Mouse (Mus musculus) brain, embryonic 18.5 days (tissue): ENCODE data around the gene 1700037H04Rik.
"Not testable (repeated sequence)": the region's sequence is repeated elsewhere in the genome, so short reads cannot be mapped to it uniquely, and the experiment has no call there.

Experiments used
- DNase-seq: peaks from one replicate; pipeline ENCODE4 v3.0.0-alpha.2; 2012; ENCODE audit warnings: low read depth, low spot score

The 1700037H04Rik gene

DNA sequence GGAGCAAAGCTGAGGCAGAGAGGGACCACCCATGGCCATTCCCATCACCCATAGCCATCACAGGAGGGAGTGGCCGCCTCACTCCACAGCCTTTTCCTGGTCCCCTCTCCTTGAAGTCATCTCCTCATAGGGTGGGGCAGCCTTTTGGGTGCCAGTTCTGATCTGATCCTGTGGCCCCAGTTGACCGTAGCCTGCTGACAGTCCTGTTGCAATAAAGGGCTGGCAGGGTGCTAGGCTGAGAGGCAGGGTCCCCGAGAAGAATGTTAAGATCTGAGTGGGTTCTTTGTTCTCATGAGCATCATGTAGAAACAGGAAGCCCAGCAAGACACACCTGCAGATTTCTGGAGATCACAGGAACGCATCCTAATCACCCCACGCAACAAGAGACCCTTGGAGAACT lies 31.7 kb downstream of the 1700037H04Rik start:
- DNase-seq, result no peak

DNA sequence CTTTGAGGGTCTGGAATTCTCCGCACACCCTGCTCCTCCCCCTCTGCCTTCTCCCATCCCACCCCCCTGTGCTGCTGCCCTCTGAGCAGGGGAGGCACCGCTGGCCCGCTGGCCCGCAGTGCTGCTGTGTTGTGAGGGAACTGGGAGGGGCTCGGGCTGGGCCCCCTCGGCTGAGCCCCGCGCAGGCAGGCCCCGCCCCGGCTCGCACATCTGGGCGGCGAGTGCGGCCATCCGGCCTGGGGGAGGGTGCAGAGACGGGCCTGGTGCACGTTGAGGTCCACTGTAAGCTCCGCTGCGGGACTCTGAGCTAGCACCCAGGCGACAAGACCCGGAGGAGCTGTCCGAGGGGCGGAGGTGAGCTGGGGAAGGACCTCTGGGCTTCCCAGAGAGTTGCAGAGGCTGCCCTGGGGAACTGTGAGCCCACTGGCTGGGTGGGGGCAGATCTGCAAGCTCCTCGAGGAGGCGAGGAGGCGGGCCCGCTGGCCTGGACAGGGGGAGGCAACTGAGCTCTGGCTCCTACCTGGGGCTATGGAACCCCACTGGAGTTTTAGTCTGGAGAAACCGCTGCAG lies 32.6 kb downstream of the 1700037H04Rik start, which contains the start of gene Hspa12b:
Gene Hspa12b (plus strand): TSS at position 120 of the 570 bp plus-strand sequence.
- no peak for DNase-seq

GRCm38 (mm10) chr2:131125964-131126815 lies 33.7 kb downstream of the 1700037H04Rik start:
- DNase-seq, result no peak

DNA sequence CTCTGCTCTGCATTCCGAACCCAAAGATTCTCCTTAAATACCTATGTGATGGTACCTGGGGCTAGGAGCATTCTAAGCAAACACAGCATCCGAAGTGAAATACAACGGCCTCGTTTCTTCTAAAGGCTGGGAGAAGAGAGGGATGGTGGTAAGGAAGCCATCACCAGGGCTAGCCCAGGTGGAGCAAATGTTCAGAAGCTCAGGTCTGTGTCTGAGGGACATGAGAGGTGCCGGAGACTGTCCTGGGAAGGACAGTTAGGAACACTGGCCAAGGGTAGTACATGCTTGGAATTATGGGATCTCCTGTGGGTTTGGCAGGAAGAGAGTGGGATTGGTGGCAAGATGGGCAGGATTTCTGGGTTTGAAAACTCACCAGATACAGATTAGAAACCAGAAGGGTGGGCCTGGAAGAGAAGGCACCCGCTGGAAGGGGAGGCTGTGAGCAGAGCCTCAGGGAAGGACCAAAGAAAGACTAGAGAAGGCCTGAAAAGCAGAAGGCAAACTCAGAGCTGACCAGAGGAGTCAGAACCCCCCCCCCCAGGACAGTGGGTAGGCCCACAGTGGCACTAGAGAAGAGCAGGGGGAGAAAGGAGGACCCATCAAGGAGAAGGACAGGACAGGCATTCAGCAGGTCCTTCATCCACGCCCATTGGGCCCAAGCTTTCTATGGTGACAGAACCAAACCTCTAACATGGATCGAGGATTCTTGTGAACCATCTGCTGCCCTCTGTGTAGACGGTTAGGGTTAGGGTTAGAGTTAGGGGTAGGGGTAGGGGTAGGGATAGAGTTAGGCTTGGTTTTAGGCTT lies 34.5 kb downstream of the 1700037H04Rik start:
- DNase-seq, result no peak

DNA sequence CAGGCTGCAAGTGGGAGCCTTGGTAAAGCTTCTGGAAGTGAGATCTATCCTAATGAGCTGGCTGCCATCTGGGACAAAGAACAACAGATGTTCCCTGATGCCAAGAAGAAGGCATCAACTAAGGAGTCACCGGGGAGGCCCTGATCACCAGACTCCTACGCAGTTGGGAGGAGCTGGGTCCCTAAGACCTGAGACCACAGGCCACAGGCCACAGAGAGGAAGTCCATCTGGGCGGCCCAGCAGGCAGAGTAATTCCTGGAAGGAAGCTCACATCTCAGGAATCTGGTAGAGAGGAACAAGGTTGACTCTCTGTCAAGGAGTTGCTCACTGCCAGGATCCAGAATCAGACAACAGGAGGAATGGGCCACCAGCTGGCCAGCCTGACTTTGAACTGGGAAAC lies 35.7 kb downstream of the 1700037H04Rik start:
- no peak for DNase-seq

DNA sequence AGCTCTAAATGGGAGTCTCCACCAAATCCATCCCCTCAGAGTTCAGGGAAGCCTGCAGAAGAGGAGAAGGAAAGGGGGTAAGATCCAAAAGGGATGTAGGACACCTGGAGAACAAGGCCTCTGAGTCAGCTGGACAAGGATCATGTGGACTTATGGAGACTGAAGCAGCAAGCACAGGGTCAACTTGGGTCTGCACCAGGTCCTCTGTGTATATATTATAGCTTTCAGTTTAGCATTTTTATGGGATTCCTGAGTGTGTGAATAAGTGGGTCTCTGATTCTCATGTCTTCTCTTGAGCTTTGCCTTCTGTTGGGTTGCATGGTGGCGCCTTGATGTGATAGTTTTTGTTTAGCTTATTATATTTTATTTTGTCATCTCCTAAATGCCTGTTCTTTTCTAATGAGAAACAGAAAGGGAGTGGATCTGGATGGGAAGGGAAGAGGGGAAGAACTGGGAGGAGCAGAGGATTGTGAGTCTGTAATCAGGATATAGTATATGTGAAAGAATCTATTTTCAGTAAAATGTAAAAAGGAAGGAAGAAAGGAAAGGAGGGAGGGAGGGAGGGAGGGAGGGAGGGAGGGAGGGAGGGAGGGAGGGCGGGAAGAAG lies 40.8 kb downstream of the 1700037H04Rik start:
- no peak for DNase-seq

DNA sequence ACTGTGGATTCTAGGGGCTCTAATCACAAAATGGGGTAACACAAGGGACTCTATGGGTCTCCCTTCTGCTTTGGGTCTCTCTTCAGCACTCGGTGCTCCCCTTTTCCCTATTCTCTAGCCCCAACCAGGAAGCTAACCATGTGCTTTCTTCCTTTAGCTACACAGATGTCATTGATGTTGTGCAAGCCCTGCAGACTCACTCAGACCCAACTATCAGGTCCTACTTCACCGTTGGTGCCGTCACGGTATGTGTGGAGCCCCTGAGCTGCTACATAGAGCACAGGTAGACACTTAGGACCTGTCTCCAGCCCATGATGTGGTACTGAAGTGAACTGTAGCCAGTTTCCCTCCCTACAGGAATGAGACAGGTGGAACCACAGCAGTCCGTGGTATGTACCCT lies 53.9 kb downstream of the 1700037H04Rik start:
- no peak for DNase-seq

DNA sequence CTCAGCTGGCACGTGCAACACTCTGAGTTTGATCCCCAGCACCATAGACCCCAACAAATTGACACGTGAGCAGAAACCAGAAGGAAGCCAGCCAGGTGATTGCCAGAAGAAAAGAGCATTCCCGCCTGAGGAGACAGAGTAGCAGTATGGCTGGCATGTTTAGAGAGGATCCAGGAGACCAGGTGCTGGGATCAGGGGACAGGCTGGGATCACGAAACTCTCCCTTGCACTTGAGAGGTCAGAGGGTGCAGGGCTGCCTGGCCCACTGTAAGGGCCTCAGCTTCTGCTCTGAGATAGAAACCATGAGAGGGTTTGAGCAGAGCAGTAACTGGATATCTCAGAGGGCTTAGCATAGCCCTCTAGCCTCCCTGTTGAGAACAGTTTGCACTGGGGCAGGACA lies 54.8 kb downstream of the 1700037H04Rik start:
- DNase-seq, result not testable (repeated sequence)

DNA sequence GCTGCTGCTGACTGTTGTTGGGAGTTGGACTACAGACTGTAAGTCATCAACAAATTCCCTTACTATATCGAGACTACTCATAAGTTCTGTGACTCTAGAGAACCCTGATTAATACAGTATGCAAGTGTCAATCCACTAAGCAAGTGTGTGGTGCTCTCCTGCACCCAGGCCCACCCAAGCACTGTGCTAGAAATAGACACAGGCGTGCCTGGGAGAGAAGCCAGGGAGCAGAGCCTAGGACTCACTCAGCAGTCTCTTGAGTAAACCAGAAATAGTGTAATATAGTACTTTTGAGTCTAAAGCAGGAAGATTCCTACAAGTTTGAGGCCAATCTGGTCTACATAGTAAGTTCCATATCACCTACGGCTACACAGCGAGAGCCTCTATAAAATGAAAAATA lies 55.9 kb downstream of the 1700037H04Rik start:
- no peak for DNase-seq

DNA sequence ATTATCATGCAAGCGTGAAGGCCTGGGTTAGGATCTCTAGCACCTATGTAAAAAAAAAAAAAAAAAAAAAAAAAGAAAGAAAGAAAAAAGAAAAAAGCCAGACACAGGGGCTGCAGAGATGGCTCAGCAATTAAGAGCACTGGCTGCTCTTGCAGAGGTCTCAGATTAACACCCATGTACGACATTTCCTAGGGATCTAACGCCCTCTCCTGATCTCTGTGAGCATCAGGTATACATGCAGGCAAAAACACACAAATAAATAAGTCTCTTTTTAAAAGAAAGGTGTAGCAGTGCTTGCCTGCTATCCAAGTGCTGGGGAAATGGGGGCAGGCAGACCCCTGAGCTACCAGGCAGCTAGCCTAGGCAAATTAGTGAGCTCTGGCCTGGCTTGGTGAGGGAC lies 58.4 kb downstream of the 1700037H04Rik start:
- no peak for DNase-seq

- no peak for DNase-seq
These were observed 62.8 kb downstream of the 1700037H04Rik start for GRCm38 (mm10) chr2:131097087-131097486.
